Mouse (Mus musculus): ENCODE results near the gene Acadvl.

Gene Acadvl

DNA sequence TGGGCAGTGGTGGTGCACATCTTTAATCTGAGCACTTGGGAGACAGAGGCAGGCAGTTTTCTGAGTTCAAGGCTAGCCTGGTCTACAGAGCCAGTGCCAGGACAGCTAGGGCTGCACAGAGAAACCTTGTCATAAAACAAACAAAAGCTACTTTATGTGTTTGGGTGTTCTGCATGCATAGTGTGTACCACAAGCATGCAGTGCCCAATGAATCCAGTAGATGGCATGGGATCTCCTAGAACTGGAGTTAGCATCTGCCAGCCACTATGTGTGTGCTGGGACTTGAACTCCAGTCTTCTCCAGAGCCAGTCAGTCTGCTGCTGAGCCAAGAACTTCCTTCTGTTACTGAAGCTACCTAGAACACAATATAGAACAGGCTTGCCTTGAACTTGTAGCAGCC lies 13.3 kb downstream of the Acadvl start:
- DNase-seq (ENCODE audit: low spot score in 2 of 2) = peak in 1 of 2 experiments; percentile 59

DNA sequence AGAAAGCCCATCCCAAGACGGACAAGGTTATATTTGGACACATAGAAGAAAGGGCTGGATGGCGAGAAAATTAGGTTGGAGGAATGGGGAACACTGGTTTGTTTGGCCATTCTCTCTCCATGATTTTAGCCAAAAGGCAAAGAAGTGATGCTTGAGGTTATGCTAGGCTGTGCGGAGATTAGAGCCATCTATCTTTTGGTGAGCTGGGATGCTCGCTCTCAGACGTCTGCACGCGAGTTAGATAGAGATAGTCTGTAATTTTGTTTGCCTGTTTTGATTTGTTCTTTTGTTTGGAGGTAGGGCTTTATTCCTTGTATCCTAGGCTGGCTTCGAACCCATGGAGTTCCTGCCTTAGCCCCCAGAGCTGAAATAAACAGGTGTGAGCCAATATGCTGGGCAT lies 14.1 kb downstream of the Acadvl start:
- no peak for DNase-seq (ENCODE audit: low spot score in 2 of 2)

GRCm38 (mm10) chr11:70000396-70000898 lies 14.8 kb downstream of the Acadvl start, which contains the start of gene Dvl2:
Gene Dvl2 (plus strand): TSS chr11:70000595.
- peak; percentile 76 to 88 for DNase-seq (ENCODE audit: low spot score in 2 of 2)

DNA sequence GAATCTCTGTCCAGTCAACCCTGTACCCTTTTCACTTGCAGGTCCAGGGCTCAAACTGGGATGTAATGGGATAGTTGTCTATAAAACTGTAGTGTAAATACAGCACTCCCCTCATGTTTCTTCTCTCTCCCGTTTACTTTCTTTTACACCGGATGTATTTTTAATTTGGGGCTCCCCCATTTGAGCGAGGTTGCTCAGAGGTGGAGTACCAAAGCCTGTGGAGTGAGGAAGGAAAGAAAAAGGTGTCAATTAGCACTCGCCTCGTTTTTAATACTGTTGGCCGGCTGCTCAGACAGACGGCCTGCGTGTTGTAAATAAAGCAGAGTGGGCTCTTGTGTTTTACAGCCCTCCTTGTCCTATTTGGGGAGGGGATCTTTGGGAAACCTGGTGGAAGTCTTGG lies 15.5 kb downstream of the Acadvl start:
- no peak for DNase-seq (ENCODE audit: low spot score in 2 of 2)

DNA sequence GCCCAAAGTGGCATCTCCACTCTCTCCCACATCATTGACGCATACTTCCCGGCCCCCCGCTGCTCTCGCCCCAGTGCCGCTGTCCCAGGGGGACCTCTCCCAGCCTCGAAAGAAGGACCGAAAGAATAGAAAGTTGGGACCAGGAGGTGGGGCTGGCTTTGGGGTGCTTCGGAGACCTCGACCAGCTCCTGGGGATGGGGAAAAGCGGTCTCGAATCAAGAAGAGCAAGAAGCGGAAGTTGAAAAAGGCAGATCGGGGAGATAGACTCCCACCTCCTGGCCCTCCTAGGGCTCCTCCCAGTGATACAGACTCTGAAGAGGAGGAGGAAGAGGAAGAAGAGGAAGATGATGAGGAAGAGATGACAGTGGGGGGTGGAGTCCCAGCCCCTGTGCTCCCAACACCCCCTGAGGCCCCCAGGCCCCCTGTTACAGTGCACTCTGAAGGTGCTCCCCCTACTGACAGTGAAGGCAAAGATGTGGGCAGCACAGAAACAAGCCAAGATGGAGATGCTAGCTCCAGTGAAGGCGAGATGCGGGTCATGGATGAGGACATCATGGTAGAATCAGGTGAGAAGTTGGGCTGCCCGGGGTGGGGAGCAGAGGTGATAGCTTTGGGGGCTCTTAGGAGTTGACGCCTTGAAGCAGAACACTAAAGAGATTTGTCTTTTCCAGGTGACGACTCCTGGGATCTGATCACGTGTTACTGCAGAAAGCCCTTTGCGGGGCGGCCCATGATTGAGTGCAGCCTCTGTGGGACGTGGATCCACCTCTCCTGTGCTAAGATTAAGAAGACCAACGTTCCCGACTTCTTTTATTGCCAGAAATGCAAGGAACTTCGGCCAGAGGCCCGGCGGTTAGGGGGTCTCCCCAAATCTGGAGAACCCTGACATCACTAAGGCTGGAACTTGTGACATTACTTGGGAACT lies 16.4 kb downstream of the Acadvl start:
- no peak for DNase-seq (ENCODE audit: low spot score in 2 of 2)

GRCm38 (mm10) chr11:69997070-69997509 lies 18.1 kb downstream of the Acadvl start:
- peak; percentile 60 to 80 for DNase-seq (ENCODE audit: low spot score in 2 of 2)

GRCm38 (mm10) chr11:69996161-69997061 lies 18.8 kb downstream of the Acadvl start:
- peak in 1 of 2 experiments; percentile 34 for DNase-seq (ENCODE audit: low spot score in 2 of 2)

GRCm38 (mm10) chr11:69995391-69995960 lies 19.7 kb downstream of the Acadvl start, which contains the start of gene Phf23:
Gene Phf23 (plus strand): TSS chr11:69995777.
- DNase-seq (ENCODE audit: low spot score in 2 of 2) = peak; percentile 88 to 95

DNA sequence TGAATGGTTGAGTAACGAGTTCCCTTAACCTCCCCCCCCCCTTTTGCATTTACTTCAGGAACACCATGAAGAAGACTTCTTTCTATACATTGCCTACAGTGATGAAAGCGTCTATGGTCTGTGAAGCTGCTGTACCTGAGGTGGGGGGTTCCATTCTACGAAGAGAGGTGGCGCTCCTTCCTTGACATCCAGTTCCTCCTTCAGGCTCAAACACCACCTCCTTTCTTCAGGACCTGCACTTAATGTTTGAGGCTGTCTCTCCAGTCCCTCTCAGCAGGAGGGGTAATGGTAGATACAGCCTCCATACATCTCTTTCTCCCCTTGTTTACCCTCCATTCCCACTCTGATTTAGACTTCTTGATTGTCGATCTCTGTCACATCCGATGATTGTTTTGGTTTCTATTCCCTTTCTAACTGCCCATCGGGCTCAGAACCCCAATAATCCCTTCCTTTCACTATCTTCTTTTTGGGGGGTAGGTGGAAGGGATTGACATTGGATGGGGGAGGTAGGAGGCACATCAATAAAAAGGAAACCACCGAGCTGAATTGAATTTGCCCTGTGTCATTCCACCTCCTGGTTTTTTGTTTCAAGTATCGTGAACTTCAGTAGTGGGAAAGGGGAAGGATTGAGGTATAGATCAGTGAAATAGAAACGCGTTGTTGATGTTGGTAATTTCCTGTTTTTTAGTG lies 20.7 kb downstream of the Acadvl start:
- DNase-seq (ENCODE audit: low spot score in 2 of 2) = no peak

GRCm38 (mm10) chr11:69992932-69993331 lies 22.3 kb downstream of the Acadvl start:
- DNase-seq (ENCODE audit: low spot score in 2 of 2) = no peak

- DNase-seq (ENCODE audit: low spot score in 2 of 2) = no peak
These were observed 22.8 kb downstream of the Acadvl start for GRCm38 (mm10) chr11:69992396-69992795.

GRCm38 (mm10) chr11:69991711-69992110 lies 23.5 kb downstream of the Acadvl start:
- DNase-seq (ENCODE audit: low spot score in 2 of 2) = no peak

DNA sequence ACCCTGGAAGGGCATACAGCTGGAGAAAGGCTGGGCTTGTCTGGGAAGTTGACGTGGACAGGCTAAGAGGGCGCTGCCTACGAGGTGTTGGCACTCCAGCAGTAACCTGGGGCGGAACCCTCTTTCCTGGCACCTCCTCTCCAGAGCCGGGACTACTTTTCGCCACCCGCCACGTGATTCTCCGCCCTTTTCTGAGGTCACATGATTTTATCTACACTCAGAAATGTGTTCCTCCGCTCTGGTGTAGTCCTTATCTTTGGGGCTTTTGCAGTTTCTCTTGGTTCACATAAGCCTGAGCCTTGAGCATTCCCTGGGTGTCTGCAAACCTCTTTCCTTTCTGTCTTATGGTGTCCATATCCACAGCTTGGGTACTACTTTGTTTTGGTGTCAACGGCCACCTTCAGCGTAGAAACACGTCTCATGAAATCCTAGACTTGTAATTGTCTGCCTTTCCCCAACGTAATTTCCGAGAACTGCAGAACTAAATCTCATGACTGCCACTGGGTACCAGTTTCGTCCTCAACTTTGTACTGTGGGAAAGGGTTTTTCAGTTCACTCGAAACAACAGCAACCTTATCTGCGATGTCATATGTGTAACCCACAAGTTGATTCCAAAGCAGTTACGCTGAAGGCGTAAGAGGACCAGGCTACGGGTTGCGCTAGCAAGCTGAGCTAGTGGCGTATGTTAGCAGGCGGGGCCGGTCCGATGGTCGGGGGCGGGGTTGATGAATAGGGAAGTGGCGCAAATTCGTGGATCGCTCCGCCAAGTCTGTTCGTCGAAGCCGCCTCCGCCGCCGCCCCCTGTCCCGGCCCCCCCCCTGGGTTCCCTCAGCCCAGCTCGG lies 24.1 kb downstream of the Acadvl start, which contains the start of gene Gabarap:
TSS of gene Gabarap (plus strand) at position 294 of the 842 bp plus-strand sequence.
- peak; percentile 92 to 95 for DNase-seq (ENCODE audit: low spot score in 2 of 2)

GRCm38 (mm10) chr11:69989949-69990348 lies 25.3 kb downstream of the Acadvl start:
- no peak for DNase-seq (ENCODE audit: low spot score in 2 of 2)

GRCm38 (mm10) chr11:69984431-69984830 lies 30.8 kb downstream of the Acadvl start:
- DNase-seq (ENCODE audit: low spot score in 2 of 2) = no peak

GRCm38 (mm10) chr11:69983377-69983776 lies 31.8 kb downstream of the Acadvl start:
- DNase-seq (ENCODE audit: low spot score in 2 of 2) = no peak

DNA sequence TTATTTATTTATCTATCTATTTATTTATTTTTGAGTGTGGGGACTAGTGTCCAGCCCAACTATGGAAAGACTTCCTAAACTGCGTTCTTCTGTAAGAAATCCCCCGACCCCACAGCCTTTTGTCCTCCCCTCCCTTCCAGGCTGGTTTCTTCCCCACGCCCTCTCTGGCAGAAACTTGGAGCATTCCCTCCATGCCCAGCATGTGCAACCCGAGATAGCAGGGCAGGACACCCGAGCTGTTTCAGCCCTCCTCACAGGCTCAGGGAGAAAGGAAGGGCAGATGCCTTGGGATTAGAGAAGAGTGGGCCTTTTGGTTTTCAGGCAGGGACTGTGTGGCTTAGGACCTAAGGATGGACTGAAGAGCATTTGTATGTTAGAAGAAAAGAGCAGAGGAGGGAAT lies 32.3 kb downstream of the Acadvl start:
- DNase-seq (ENCODE audit: low spot score in 2 of 2) = no peak

GRCm38 (mm10) chr11:69982225-69982624 lies 33.0 kb downstream of the Acadvl start, which contains the start of gene Elp5:
Gene Elp5 (minus strand): TSS chr11:69982517.
- DNase-seq (ENCODE audit: low spot score in 2 of 2) = no peak

DNA sequence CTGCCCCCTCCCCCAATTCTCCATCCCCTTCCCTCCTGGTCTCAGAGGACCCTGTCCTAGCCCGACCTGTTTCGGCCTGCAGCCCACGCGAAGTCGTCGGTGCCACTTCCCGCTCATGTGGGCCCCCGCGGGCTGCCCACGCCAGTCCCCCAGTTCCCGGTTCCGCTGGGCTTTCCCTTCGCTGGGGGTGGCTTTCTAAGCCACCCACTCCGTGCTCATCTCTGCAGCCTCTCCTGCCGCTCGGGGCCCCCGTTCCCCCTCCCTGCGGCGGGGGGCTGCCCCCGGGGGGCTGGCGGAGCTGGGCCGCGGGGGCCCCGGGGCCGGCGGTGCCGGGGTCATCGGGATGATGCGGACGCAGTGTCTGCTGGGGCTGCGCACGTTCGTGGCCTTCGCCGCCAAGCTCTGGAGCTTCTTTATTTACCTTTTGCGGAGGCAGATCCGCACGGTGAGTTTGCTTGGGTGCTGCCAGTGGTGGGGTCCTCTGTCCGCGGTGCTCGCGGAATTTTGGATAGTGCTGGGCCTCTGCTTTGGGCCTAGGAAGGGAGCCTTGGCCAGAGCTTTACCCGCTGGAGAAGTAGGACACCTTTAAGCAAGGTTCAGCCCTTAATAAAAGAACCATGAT lies 34.0 kb downstream of the Acadvl start, which contains the start of gene Ctdnep1:
TSS of gene Ctdnep1 (plus strand) at position 16 of the 622 bp plus-strand sequence.
- no peak for DNase-seq (ENCODE audit: low spot score in 2 of 2)
